Mouse (Mus musculus) kidney, adult 2 months (tissue): Measurements from ENCODE around the gene Cadm2.

Experiments
- CTCF ChIP-seq: fragments of 200-500 bp; conservative IDR thresholded peaks from 2 replicates; pipeline ENCODE4 v1.5.1; 2011; ENCODE audit warnings: low read depth, mild to moderate bottlenecking, control low read depth, low read length, moderate library complexity, mixed read lengths; ENCODE audit not compliant: insufficient read depth, insufficient read length
- POLR2A ChIP-seq: fragments of 200-500 bp; IDR thresholded peaks from one replicate; pipeline ENCODE4 v1.6.1; 2011; ENCODE audit warnings: low read depth, low read length, control low read depth

DNA sequence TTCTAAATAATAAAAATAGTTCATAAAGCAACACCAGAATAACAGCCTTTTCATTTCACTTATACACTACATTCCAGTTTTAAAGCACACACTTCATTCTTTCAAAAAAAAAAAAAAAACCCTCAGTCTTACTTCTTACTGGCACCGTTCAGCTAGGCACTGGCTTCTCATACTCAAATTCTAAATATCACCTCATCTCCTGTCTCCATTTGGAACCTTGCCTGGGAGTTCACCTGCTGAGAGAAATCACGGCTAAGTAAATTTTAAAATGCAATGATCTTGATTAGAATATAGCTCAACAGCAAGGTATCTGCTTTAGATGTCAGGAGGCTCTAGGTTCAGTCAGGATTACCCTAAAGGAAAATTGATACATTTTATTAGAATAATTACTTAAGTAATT is 210.2 kb downstream of the Cadm2 start:
- no peak for TF ChIP-seq CTCF
- TF ChIP-seq POLR2A, result no peak
